Mouse (Mus musculus) bone marrow, adult 2 months (tissue): Measurements from ENCODE around the gene P2rx6. TPM values are rescaled to one million over a fixed set of nuclear protein-coding genes. Genes with fewer than 3 reads are reported as not detected.

Experiments used
- H3K27ac ChIP-seq: fragments of 200-500 bp; 2 replicates; pipeline ENCODE4 v1.5.1; 2012; ENCODE audit warnings: low read depth, mild to moderate bottlenecking, control low read depth, inconsistent platforms, low read length; ENCODE audit not compliant: control insufficient read depth, poor library complexity, insufficient read depth
- H3K4me1 ChIP-seq: fragments of 200-500 bp; 2 replicates; pipeline ENCODE4 v1.6.1; 2011; ENCODE audit warnings: low read length; ENCODE audit not compliant: control insufficient read depth, insufficient read depth
- H3K4me3 ChIP-seq: fragments of 200-500 bp; replicated peaks from 2 replicates; pipeline ENCODE3; 2011; ENCODE audit warnings: mild to moderate bottlenecking, low read depth, low read length, control low read depth; ENCODE audit not compliant: control insufficient read depth
- CTCF ChIP-seq: fragments of 200-500 bp; IDR thresholded peaks from 2 replicates; pipeline ENCODE4 v1.5.1; 2011; ENCODE audit warnings: low read length, control low read depth; ENCODE audit not compliant: control insufficient read depth, insufficient read depth
- POLR2A ChIP-seq: fragments of 200-500 bp; IDR thresholded peaks from 2 replicates; pipeline ENCODE4 v1.6.1; 2011; ENCODE audit warnings: low read depth, mild to moderate bottlenecking, control low read depth, low read length, borderline replicate concordance; ENCODE audit not compliant: control insufficient read depth
- WGBS: fragments of 180-500 bp; shearing (Covaris S2); methylation state at CpG from one replicate; pipeline ENCODE4 v1.1.7; 2018; 5-methylcytosine and 5-hydroxymethylcytosine counted together
- polyA plus RNA-seq: library from polyadenylated mRNA; stranded (reverse); fragments of >200 nt; gene quantifications from 2 replicates; pipeline ENCODE4 v1.2.4, GENCODE M21; 2011; ENCODE audit warnings: low replicate concordance; ENCODE audit not compliant: missing spikeins, insufficient read depth, insufficient read length

P2rx6 gene
- polyA plus RNA-seq, 1 experiment: not detected

- WGBS: 77% methylated on average over 4 of the region's 4 CpGs
- no peak for TF ChIP-seq CTCF
- no peak for TF ChIP-seq POLR2A
- no peak overlapping the region for H3K4me3 ChIP-seq
These were observed 5.5 kb upstream of the P2rx6 start for GRCm38 (mm10) chr16:17556180-17556579.

GRCm38 (mm10) chr16:17556907-17557306 lies 4.8 kb upstream of the P2rx6 start:
- no peak for TF ChIP-seq CTCF
- no peak for TF ChIP-seq POLR2A
- 57% methylated on average over 4 of the region's 4 CpGs for WGBS
- Histone ChIP-seq H3K27ac (no peak overlapping the region), H3K4me3 (no peak overlapping the region), H3K4me1 (peaks cover 2% of the 10 kb centered on the region)

More at GRCm38 (mm10) chr16:17556180-17556579, 5.5 kb upstream of the P2rx6 start:
- H3K4me1 ChIP-seq: peaks cover 2% of the 10 kb centered on the region
- no peak overlapping the region for H3K27ac ChIP-seq

- H3K4me3 ChIP-seq: no peak overlapping the region
- 8% methylated on average over 5 of the region's 5 CpGs for whole genome bisulfite sequencing
- H3K27ac ChIP-seq: no peak overlapping the region
- TF ChIP-seq POLR2A (no peak), CTCF (peak; percentile 97)
- peaks cover 2% of the 10 kb centered on the region for H3K4me1 ChIP-seq
These were observed 3.7 kb upstream of the P2rx6 start for GRCm38 (mm10) chr16:17557947-17558480.

- no peak overlapping the region for H3K4me3 ChIP-seq
- no peak for TF ChIP-seq POLR2A
- TF ChIP-seq CTCF: no peak
- no peak overlapping the region for H3K27ac ChIP-seq
- WGBS: 4% methylated on average over 5 of the region's 5 CpGs
- peaks cover 2% of the 10 kb centered on the region for H3K4me1 ChIP-seq
These were observed 2.9 kb upstream of the P2rx6 start for GRCm38 (mm10) chr16:17558811-17559210.

GRCm38 (mm10) chr16:17559396-17560027 lies 2.2 kb upstream of the P2rx6 start:
- Histone ChIP-seq H3K4me3 (no peak overlapping the region), H3K4me1 (no peaks in the 10 kb centered on the region; the same call in 1 of the 2 replicates), H3K27ac (no peak overlapping the region)
- TF ChIP-seq CTCF (no peak), POLR2A (no peak)
- WGBS: 76% methylated on average over 9 of the region's 9 CpGs

GRCm38 (mm10) chr16:17561128-17561750 lies 446 bp upstream of the P2rx6 start, which contains the start of gene Lrrc74b:
TSS of gene Lrrc74b (minus strand) at chr16:17561247.
- Histone ChIP-seq H3K27ac (no peak within 1 kb of the TSS), H3K4me3 (no peak within 1 kb of the TSS), H3K4me1 (no peaks in the 10 kb centered on the region; the same call in 1 of the 2 replicates)
- 8% methylated on average over 22 of the region's 22 CpGs for WGBS
- TF ChIP-seq CTCF (no peak), POLR2A (no peak)

GRCm38 (mm10) chr16:17563580-17563979 lies 1.9 kb downstream of the P2rx6 start:
- Histone ChIP-seq H3K4me3 (no peak overlapping the region), H3K4me1 (no peaks in the 10 kb centered on the region; the same call in 1 of the 2 replicates), H3K27ac (no peak overlapping the region)
- TF ChIP-seq CTCF: no peak
- TF ChIP-seq POLR2A: no peak
- WGBS: 62% methylated on average over 1 of the region's 1 CpGs

GRCm38 (mm10) chr16:17564221-17564620 lies 2.5 kb downstream of the P2rx6 start:
- H3K4me1 ChIP-seq: no peaks in the 10 kb centered on the region
- WGBS: 49% methylated on average over 2 of the region's 2 CpGs
- H3K27ac ChIP-seq: no peak overlapping the region
- TF ChIP-seq CTCF (no peak), POLR2A (no peak)
- H3K4me3 ChIP-seq: no peak overlapping the region
